Mouse (Mus musculus) liver, postnatal 0 days (tissue): ENCODE data around the gene Fam185a. TPM values are rescaled to one million over a fixed set of nuclear protein-coding genes. Genes with fewer than 3 reads are reported as not detected.

Experiments
- ATAC-seq: fragments of 200-750 bp; cut with Nextera tagmentation; 2 replicates; pipeline ENCODE4 v1.8.0; 2017; ENCODE audit warnings: mild to moderate bottlenecking, moderate library complexity
- DNase-seq: peaks from one replicate; pipeline ENCODE4 v3.0.0-alpha.2; 2016
- H3K27ac ChIP-seq: fragments of 300-500 bp; sonication (generic); 2 replicates; pipeline ENCODE4 v1.5.1; 2014; ENCODE audit warnings: antibody characterized with exemption, moderate library complexity, mild to moderate bottlenecking, low read depth
- H3K27me3 ChIP-seq: fragments of 300-500 bp; sonication (generic); 2 replicates; pipeline ENCODE4 v1.6.1; 2014; ENCODE audit warnings: low read length, control low read depth, mixed read lengths; ENCODE audit not compliant: insufficient read depth
- H3K36me3 ChIP-seq: fragments of 300-500 bp; sonication (generic); replicated peaks from 2 replicates; pipeline ENCODE4 v1.6.1; 2014; ENCODE audit warnings: mild to moderate bottlenecking, control low read depth, low read length, moderate library complexity, mixed read lengths; ENCODE audit not compliant: insufficient read depth
- H3K4me1 ChIP-seq: fragments of 300-500 bp; sonication (generic); 2 replicates; pipeline ENCODE4 v1.6.1; 2014; ENCODE audit warnings: antibody characterized with exemption, mild to moderate bottlenecking, control low read depth; ENCODE audit not compliant: insufficient read depth
- H3K4me2 ChIP-seq: fragments of 300-500 bp; sonication (generic); 2 replicates; pipeline ENCODE4 v1.6.1; 2014; ENCODE audit warnings: low read depth, mild to moderate bottlenecking, low read length, moderate library complexity, mixed read lengths
- H3K4me3 ChIP-seq: fragments of 300-500 bp; sonication (generic); 2 replicates; pipeline ENCODE4 v1.5.1; 2014; ENCODE audit warnings: low read depth, low read length
- H3K9ac ChIP-seq: fragments of 300-500 bp; sonication (generic); replicated peaks from 2 replicates; pipeline ENCODE4 v1.6.1; 2014; ENCODE audit warnings: mild to moderate bottlenecking, moderate library complexity
- H3K9me3 ChIP-seq: fragments of 300-500 bp; sonication (generic); 2 replicates; pipeline ENCODE4 v1.6.1; 2016; ENCODE audit warnings: mild to moderate bottlenecking, control low read depth, low read length, mixed read lengths
- CTCF ChIP-seq: sonication (generic); IDR thresholded peaks from 2 replicates; pipeline ENCODE4 v1.5.1; 2016; ENCODE audit warnings: antibody characterized with exemption, low read depth
- EP300 ChIP-seq: IDR thresholded peaks from 2 replicates; pipeline ENCODE4 v1.6.1; 2016; ENCODE audit warnings: antibody characterized with exemption, low read depth, mild to moderate bottlenecking
- WGBS: fragments of 180-500 bp; shearing (Covaris S2); extraction: QIAGEN DNeasy Blood & Tissue Kit; methylation state at CpG from one replicate; pipeline ENCODE4 v1.1.7; 2014; ENCODE audit not compliant: insufficient replicate concordance; 5-methylcytosine and 5-hydroxymethylcytosine counted together
- polyA plus RNA-seq: library from polyadenylated mRNA; unstranded; fragments of >200 nt; fragmentation: Nextera tagmentation; extraction: Ambion mirVana; gene quantifications from 2 replicates; pipeline ENCODE4 v1.2.1, GENCODE M21; 2015

The Fam185a gene
- polyA plus RNA-seq, result 2.7 and 3.0 TPM in 2 replicates

DNA sequence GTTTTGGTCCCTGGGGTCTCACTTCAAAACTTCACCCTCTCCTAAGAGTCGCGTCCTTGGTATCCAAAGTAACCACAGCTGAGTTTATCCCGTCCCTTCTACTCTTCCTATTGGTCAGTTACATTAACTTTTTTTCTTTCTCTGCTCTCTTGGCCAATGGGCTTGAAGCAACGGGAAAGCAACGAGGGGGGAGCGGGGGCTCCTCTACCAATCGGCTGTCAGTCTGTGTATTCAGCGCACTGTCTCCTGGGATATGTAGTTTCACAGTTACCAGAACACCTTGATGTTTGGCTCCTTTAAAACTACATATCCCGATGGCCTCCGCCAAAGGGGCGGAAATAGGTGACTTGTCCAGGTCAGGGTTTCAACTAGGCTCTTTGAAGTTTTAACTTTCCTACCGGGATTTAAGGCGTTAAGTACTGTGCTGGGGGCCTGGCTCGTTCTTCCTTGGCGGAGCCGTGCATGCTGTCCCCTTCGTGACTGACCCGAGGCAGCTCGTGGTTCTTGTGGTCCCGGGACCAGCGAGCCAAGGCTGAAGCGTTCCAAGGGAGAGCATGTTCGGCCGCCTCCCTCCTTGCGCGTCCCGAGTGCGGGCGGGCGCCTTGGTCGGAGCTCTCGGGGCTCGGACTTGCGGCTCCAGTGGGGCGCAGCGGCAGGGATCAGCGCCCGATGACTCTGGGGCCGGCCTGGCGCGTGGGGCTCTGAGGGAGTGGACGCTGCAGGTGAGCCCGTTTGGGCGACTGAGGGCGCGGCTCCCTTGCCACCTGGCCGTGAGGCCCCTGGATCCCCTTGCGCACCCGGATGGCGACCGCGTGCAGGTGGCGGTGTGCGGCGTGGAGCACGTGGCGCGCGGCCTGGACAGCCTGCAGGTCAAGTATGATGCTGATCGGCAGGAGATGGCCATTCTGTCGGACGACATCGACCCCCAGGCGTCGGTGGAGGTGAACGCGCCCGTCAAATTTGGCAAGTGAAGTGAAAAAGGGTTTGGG is at the start of gene Fam185a, which contains the start of gene Ccdc146:
TSS of gene Fam185a (plus strand) at position 345 of the 989 bp plus-strand sequence.
TSS of gene Ccdc146 (minus strand) at position 64 of the 989 bp plus-strand sequence.
- peaks cover 23% of the 10 kb centered on the region for H3K4me1 ChIP-seq
- no peak for TF ChIP-seq CTCF
- TF ChIP-seq EP300, result no peak
- H3K9ac ChIP-seq, result peak within 1 kb of the TSS; percentile 86
- peak within 1 kb of the TSS; percentile 85 for H3K27ac ChIP-seq
- DNase-seq (peak; percentile 90), ATAC-seq (peak; percentile 100)
- H3K36me3 ChIP-seq, result no peaks in the 10 kb centered on the region
- H3K27me3 ChIP-seq, result no peaks in the 10 kb centered on the region
- H3K4me3 ChIP-seq, result peak within 1 kb of the TSS; percentile 85
- H3K9me3 ChIP-seq, result no peaks in the 10 kb centered on the region
- peak within 1 kb of the TSS; percentile 98 for H3K4me2 ChIP-seq
- under 1% methylated on average over 67 of the region's 68 CpGs for WGBS

DNA sequence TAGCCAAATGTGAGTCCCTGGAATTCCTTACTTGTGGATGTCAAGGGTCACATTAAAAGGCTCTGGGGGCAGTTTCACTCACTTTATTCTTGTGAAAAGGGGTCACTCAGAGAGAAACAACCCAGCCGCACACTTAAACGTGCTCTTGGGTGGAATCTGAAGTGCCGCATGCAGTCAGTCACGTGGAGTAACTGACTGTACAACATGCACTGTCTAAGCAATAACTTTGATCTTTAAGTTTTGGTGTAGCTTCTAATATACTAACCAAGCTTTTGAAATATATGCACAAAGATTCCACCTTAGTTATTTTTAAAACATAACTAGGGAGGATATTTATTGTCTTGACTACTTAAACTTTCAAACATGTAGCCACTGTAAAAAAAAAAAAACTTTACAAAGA is 47.8 kb upstream of the Fam185a start:
- H3K4me2 ChIP-seq, result no peak overlapping the region
- no peak overlapping the region for H3K4me3 ChIP-seq
- TF ChIP-seq CTCF (no peak), EP300 (no peak)
- H3K27ac ChIP-seq, result no peak overlapping the region
- H3K27me3 ChIP-seq, result no peaks in the 10 kb centered on the region
- H3K9me3 ChIP-seq, result no peaks in the 10 kb centered on the region
- ATAC-seq (no peak), DNase-seq (no peak)
- WGBS, result 91% methylated on average over 4 of the region's 4 CpGs
- H3K9ac ChIP-seq, result no peak overlapping the region
- no peaks in the 10 kb centered on the region for H3K4me1 ChIP-seq
- no peaks in the 10 kb centered on the region for H3K36me3 ChIP-seq

DNA sequence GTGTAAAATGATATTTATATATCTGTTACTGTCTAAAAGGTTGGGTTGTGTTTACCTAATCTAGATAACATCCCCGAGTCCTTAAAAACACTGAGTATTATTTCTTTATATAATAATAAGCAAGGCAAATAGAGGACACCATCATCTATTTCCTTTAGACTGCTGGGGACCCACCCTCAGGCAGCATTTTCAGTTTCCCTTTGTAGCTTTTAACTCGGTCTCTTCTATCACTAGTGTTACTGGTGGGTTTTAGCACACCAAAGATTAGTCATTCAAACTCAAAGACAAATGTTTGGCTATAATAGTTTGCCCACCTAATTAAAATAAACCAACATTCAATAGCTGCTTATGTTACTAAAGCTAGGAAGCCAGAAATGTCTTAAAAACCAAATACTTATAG is 46.4 kb upstream of the Fam185a start:
- 45% methylated on average over 2 of the region's 2 CpGs for WGBS
- TF ChIP-seq EP300 (no peak), CTCF (no peak)

DNA sequence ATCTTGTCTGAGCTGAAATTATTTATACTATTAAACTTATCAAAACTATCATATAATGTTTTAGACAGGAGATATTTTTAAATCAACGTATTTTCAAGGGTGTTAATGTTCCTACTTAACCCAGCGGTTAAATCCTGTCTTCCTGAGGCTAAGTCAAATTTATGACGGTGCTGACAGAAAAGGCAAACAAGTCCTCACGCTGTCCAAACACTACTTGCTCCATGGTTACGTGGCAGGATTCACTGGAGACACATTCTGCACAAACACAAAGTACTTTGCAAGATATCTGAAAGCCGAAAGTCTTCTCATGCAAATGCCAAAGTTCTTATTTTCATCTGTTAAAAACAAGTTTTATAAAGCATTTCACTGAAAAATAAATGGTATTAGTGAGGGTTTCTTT is 42.8 kb upstream of the Fam185a start:
- Histone ChIP-seq H3K4me2 (no peak overlapping the region), H3K4me3 (no peak overlapping the region), H3K4me1 (peaks cover 8% of the 10 kb centered on the region; the same call in 1 of the 2 replicates), H3K27ac (no peak overlapping the region), H3K9me3 (no peaks in the 10 kb centered on the region), H3K9ac (no peak overlapping the region), H3K27me3 (no peaks in the 10 kb centered on the region), H3K36me3 (no peaks in the 10 kb centered on the region)
- ATAC-seq (no peak), DNase-seq (no peak)
- no peak for TF ChIP-seq CTCF
- no peak for TF ChIP-seq EP300
- 46% methylated on average over 6 of the region's 6 CpGs for WGBS

More for the DNA sequence above, 46.4 kb upstream of the Fam185a start:
- Histone ChIP-seq H3K4me3 (no peak overlapping the region), H3K4me1 (no peaks in the 10 kb centered on the region), H3K27ac (no peak overlapping the region), H3K9me3 (no peaks in the 10 kb centered on the region), H3K9ac (no peak overlapping the region), H3K27me3 (no peaks in the 10 kb centered on the region), H3K36me3 (no peaks in the 10 kb centered on the region), H3K4me2 (no peak overlapping the region)
- ATAC-seq, result no peak
- no peak for DNase-seq

DNA sequence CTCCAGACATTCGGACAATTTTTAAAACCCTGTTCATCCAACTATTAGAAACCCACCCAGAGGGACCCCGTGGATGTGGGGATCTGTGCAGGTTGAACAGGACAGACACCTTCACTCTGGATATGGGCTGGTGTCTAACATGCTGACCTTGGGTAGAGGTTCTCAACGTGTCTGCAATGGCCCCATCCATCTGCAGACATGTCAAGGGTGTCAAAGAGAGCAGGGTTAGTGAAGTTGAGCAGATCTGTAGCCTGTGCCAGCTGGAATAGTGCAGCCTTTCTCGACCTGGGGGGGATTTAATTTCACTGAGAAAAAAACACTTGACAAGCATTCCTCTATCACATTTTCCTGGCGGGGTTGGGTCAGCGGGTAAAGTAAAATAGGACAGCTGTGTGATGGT is 42.1 kb upstream of the Fam185a start:
- no peak for TF ChIP-seq EP300
- TF ChIP-seq CTCF, result no peak
- WGBS, result 60% methylated on average over 6 of the region's 6 CpGs
- Histone ChIP-seq H3K4me3 (no peak overlapping the region), H3K36me3 (no peaks in the 10 kb centered on the region), H3K27me3 (no peaks in the 10 kb centered on the region), H3K4me1 (peaks cover 8% of the 10 kb centered on the region; the same call in 1 of the 2 replicates), H3K27ac (no peak overlapping the region), H3K4me2 (no peak overlapping the region), H3K9me3 (no peaks in the 10 kb centered on the region), H3K9ac (no peak overlapping the region)
- DNase-seq, result no peak
- ATAC-seq, result no peak
